Mouse (Mus musculus) right cerebral cortex, postnatal 25 days (tissue): ENCODE measurements at regions not wholly inside any gene's neighbourhood (a gene's known extent, or its start where the extent isn't known, plus 50 kb on each side); places are given as distances from the start of the nearest gene placed in this dataset.

ENCODE experiments used
- DNase-seq: peaks from one replicate; pipeline ENCODE4 v3.0.0; 2022

- no peak for DNase-seq
Measured at GRCm38 (mm10) chr19:23089761-23090514, 51.1 kb upstream of the Klf9 start.
